Mouse (Mus musculus) forebrain, embryonic 15.5 days (tissue): ENCODE measurements around the gene Fbxw7. TPM values are rescaled to one million over a fixed set of nuclear protein-coding genes. Genes with fewer than 3 reads are reported as not detected.

Experiments
- ATAC-seq: fragments of 200-750 bp; cut with Nextera tagmentation; replicated peaks from 2 replicates; pipeline ENCODE4 v1.8.0; 2017; ENCODE audit warnings: mild to moderate bottlenecking, moderate TSS enrichment, moderate library complexity
- H3K27ac ChIP-seq: fragments of 300-500 bp; sonication (generic); replicated peaks from 2 replicates; pipeline ENCODE4 v1.5.1; 2015; ENCODE audit warnings: mild to moderate bottlenecking, inconsistent platforms
- H3K27me3 ChIP-seq: fragments of 300-500 bp; sonication (generic); 2 replicates; pipeline ENCODE4 v1.6.1; 2015; ENCODE audit warnings: inconsistent platforms
- H3K36me3 ChIP-seq: fragments of 300-500 bp; sonication (generic); 2 replicates; pipeline ENCODE4 v1.6.1; 2015; ENCODE audit warnings: mild to moderate bottlenecking, inconsistent platforms
- H3K4me1 ChIP-seq: fragments of 300-500 bp; sonication (generic); 2 replicates; pipeline ENCODE4 v1.6.1; 2015; ENCODE audit warnings: inconsistent platforms
- H3K4me2 ChIP-seq: fragments of 300-500 bp; sonication (generic); replicated peaks from 2 replicates; pipeline ENCODE4 v1.6.1; 2015; ENCODE audit warnings: mild to moderate bottlenecking, inconsistent platforms
- H3K4me3 ChIP-seq: fragments of 300-500 bp; sonication (generic); 2 replicates; pipeline ENCODE4 v1.5.1; 2015; ENCODE audit warnings: mild to moderate bottlenecking, inconsistent platforms
- H3K9ac ChIP-seq: fragments of 300-500 bp; sonication (generic); replicated peaks from 2 replicates; pipeline ENCODE4 v1.6.1; 2015; ENCODE audit warnings: mild to moderate bottlenecking, inconsistent platforms
- H3K9me3 ChIP-seq: fragments of 300-500 bp; sonication (generic); 2 replicates; pipeline ENCODE4 v1.6.1; 2016; ENCODE audit warnings: inconsistent platforms
- WGBS: fragments of 180-500 bp; shearing (Covaris S2); methylation state at CpG from one replicate; pipeline ENCODE4 v1.1.7; 2015; ENCODE audit warnings: mixed read lengths; 5-methylcytosine and 5-hydroxymethylcytosine counted together
- polyA plus RNA-seq: library from polyadenylated mRNA; unstranded; fragments of >200 nt; fragmentation: Nextera tagmentation; extraction: Ambion mirVana; gene quantifications from 2 replicates; pipeline ENCODE4 v1.2.1, GENCODE M21; 2015

Gene Fbxw7
- polyA plus RNA-seq, 1 experiment from 2014 or later = 37.6 TPM

DNA sequence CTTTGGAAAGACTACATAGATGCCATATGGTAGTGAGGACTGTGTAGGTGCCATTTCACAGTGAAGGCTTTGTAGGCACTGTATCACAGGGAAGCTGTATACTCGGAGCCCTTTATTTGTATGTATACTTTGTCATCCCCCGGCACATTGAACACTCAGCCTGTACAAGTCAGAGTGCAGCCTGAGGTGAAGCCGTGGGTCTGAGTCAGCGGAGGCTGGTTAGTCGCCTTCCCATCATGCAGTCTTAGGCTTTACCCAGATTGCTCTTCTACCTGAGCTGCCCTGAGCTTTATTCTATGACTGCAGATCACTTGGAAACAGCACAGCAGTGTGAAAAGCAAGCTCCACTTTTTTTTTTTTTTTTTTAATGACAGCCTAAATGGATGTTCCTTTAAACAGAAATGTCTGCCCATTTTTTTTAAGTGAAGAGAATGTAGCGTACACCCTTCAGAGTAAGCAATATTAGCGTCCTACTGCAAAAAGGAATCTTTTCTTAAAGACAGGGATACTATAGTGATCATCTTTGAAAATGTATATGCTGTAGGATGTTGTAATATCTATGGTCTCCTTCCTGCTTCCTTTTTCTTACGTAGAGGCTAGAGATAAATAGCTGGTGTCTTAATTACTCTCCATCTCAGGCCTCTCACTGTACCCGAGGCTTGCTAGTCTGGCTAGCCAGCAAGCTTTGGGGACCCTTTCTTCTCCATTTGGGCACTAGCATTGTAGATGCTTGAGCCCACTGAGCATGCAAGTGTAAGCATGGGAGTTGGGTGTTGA is 103.0 kb downstream of the Fbxw7 start:
- no peak overlapping the region for H3K9ac ChIP-seq
- no peak for ATAC-seq
- no peaks in the 10 kb centered on the region for H3K27me3 ChIP-seq
- no peaks in the 10 kb centered on the region for H3K4me1 ChIP-seq
- no peak overlapping the region for H3K4me3 ChIP-seq
- H3K36me3 ChIP-seq = no peaks in the 10 kb centered on the region
- H3K27ac ChIP-seq = no peak overlapping the region
- no peak overlapping the region for H3K4me2 ChIP-seq
- no peaks in the 10 kb centered on the region for H3K9me3 ChIP-seq
- WGBS = 79% methylated on average over 9 of the region's 9 CpGs

DNA sequence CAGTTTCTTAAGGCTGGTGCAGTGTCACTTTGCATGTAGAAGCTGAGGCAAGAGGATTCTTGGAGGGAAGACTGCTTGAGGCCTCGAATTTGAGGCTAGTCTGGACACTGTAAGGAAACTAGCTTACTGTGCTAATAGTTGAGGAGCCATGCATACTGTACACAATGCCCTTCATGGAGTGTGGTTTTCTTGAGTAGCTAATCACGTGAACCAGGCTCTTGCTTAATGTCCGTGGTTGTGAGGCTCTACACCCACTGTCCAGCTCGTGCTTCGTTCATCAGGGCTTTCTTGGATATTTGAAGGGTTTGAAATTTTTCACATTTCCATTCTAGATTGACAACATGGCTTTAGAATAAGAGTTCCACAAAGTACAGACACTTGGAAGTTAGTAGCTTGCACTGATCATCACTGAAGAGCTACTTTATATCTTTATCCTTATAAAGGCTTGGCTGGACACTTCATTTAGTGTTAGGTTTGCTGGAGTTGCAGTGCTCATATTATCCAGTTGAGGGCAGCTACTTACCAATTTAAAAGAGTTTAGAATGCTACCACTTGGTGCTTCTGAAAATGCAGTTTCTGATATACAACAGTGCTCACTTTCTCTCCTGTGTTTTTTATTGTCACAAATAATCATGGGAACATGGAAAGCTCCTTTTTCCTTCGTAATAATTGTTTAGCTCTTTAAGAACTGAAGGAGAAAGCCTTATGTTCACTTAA is 106.8 kb downstream of the Fbxw7 start:
- Histone ChIP-seq H3K9ac (no peak overlapping the region), H3K27me3 (no peaks in the 10 kb centered on the region), H3K4me2 (no peak overlapping the region), H3K4me3 (no peak overlapping the region), H3K27ac (no peak overlapping the region), H3K4me1 (0 out of 2 replicates have a peak, but pooled peaks cover 3% of the 10 kb centered on the region), H3K36me3 (no peaks in the 10 kb centered on the region), H3K9me3 (no peaks in the 10 kb centered on the region)
- ATAC-seq = no peak
- 77% methylated on average over 6 of the region's 6 CpGs for WGBS

DNA sequence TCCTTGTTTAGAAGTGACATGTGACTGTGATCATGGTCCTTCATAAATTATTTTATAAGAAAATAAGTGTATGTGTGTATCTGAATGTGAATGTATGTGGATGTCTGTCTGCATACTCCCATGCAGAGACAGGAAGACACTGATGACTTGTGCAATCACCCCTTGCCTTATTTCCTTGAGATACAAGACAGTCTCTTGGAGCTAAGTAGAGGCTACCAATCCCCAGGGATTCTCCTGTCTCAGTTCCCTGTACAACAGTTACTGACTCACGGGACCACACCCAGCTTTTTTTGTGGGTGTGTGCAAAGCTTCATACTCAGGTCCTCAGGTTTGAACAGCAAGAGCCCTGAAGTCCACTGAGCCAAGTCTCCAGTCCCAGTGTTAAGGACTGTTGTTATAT is 108.2 kb downstream of the Fbxw7 start:
- 0 out of 2 replicates have a peak, but pooled peaks cover 3% of the 10 kb centered on the region for H3K4me1 ChIP-seq
- ATAC-seq = no peak
- no peak overlapping the region for H3K9ac ChIP-seq
- H3K4me3 ChIP-seq = no peak overlapping the region
- no peak overlapping the region for H3K27ac ChIP-seq
- H3K27me3 ChIP-seq = no peaks in the 10 kb centered on the region
- WGBS = 87% methylated on average over 1 of the region's 1 CpGs
- H3K9me3 ChIP-seq = no peaks in the 10 kb centered on the region
- no peaks in the 10 kb centered on the region for H3K36me3 ChIP-seq
- no peak overlapping the region for H3K4me2 ChIP-seq

DNA sequence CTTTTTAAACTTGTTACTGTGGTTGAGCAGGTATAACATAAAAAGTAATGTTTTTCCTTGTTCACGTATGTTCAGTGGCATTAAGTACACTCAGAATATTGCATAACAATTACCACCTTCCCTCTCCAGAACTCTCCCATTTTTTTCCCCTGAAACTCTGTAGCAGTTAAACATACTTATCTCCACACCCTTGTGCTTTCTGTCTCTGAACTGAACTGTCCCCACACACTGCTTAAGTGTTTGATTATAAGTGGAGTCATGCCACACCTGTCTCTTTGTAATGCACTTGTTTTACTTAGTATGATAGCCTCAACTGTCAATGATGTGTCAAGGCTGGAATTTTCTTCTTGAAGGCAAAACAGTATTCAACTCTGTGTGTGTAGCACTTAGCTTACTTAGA is 108.6 kb downstream of the Fbxw7 start:
- Histone ChIP-seq H3K4me1 (0 out of 2 replicates have a peak, but pooled peaks cover 3% of the 10 kb centered on the region), H3K9ac (no peak overlapping the region), H3K27ac (no peak overlapping the region), H3K36me3 (no peaks in the 10 kb centered on the region), H3K4me2 (no peak overlapping the region), H3K4me3 (no peak overlapping the region), H3K9me3 (no peaks in the 10 kb centered on the region), H3K27me3 (no peaks in the 10 kb centered on the region)
- 92% methylated on average over 1 of the region's 1 CpGs for WGBS
- ATAC-seq = no peak

DNA sequence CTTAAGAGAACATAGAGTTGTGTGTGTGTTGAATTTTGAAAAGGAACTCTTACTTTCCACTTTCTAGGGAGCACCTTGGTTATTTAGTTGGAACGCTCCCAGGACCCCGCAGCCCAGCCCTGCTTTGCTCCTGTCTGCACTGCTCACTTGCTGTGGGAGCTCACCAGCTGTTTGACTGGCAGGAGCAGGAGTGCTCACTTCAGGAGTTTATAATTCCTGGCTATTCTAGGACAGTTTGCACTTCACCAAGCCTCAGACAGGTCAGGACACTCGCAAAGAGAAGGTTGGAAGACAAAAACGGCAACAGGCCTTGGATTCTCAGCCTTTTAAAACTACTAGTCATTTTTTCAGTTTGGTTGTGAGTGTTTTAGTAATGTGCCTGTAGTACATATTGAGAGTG is 110.2 kb downstream of the Fbxw7 start:
- Histone ChIP-seq H3K27me3 (no peaks in the 10 kb centered on the region), H3K27ac (no peak overlapping the region), H3K9ac (no peak overlapping the region), H3K9me3 (no peaks in the 10 kb centered on the region), H3K4me2 (no peak overlapping the region), H3K4me3 (no peak overlapping the region), H3K4me1 (0 out of 2 replicates have a peak, but pooled peaks cover 3% of the 10 kb centered on the region), H3K36me3 (no peaks in the 10 kb centered on the region)
- 73% methylated on average over 4 of the region's 4 CpGs for WGBS
- no peak for ATAC-seq

DNA sequence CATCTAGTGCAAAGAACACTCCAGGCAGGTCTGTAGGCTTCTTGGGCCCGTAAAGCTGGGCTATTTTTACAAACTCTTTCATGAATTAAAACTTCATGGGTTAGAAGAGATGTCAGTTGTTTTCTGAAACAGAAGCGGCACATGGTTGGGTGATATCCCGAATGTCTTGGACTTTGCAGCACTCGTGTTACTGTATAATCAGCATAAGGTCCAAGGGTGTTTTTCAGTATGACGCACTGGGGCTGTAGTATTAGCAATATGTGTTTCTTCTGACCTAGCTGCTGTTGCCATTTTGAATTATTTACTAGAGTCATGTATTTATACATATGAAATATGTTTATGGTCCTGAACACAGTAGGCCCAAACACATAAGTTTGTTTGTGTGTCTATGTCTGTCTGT is 111.1 kb downstream of the Fbxw7 start:
- H3K4me3 ChIP-seq = no peak overlapping the region
- H3K9ac ChIP-seq = no peak overlapping the region
- no peaks in the 10 kb centered on the region for H3K36me3 ChIP-seq
- H3K4me1 ChIP-seq = 0 out of 2 replicates have a peak, but pooled peaks cover 3% of the 10 kb centered on the region
- no peak overlapping the region for H3K4me2 ChIP-seq
- ATAC-seq = no peak
- H3K9me3 ChIP-seq = no peaks in the 10 kb centered on the region
- H3K27me3 ChIP-seq = no peaks in the 10 kb centered on the region
- WGBS = 90% methylated on average over 5 of the region's 5 CpGs
- no peak overlapping the region for H3K27ac ChIP-seq

DNA sequence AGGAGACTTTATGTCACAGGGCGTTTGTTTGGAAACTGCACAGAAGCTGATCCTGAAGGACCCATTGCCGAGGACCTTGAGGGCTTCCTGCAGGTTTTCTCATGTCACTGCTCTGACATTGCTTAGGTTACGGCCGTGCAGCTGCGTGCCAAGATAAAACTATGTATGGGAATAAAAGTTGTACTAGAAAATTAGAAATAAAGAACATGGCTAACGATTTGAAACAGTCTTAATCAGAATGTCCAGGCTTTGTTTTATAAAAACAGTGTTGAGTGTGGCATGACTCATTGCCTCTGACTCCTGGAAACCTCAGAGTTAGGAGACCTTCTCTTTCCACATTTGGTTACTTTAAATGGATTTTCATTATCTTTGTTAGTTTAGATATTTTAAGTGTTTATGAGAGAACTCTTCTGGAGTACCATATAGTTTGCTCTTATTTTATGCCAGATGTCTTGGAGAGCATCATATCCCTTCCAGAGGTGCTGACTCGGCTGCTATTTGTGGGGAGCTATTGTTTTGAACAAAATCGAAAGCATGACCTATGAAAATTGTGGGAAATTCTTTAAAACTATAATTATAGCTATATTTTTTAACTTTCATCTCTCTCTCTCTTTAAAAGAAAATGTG is 112.2 kb downstream of the Fbxw7 start:
- H3K9ac ChIP-seq = no peak overlapping the region
- H3K4me3 ChIP-seq = no peak overlapping the region
- no peaks in the 10 kb centered on the region for H3K9me3 ChIP-seq
- H3K27me3 ChIP-seq = no peaks in the 10 kb centered on the region
- H3K36me3 ChIP-seq = no peaks in the 10 kb centered on the region
- no peak overlapping the region for H3K4me2 ChIP-seq
- no peak overlapping the region for H3K27ac ChIP-seq
- no peak for ATAC-seq
- H3K4me1 ChIP-seq = 0 out of 2 replicates have a peak, but pooled peaks cover 3% of the 10 kb centered on the region
- 69% methylated on average over 8 of the region's 8 CpGs for WGBS

DNA sequence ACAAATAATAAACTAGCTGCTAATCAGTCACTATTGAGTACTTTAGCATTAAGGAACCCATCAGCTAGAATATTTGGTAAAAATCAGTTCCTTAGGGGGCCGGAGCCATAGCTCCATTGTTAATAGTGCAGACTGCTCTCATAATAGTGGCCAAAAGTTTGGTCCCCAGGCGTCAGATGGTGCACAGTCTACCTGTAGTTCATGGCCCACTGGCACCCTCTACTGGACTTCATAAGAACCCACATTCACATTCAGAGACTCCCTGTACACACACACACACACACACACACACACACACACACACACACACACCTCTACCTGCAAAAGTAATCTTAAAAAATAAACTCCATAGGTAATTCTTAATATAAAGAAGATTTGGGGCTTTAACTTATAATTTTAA is 112.8 kb downstream of the Fbxw7 start:
- WGBS = 95% methylated on average over 2 of the region's 2 CpGs
- Histone ChIP-seq H3K27ac (no peak overlapping the region), H3K4me3 (no peak overlapping the region), H3K27me3 (no peaks in the 10 kb centered on the region), H3K9ac (no peak overlapping the region), H3K4me2 (no peak overlapping the region), H3K9me3 (no peaks in the 10 kb centered on the region), H3K4me1 (0 out of 2 replicates have a peak, but pooled peaks cover 3% of the 10 kb centered on the region), H3K36me3 (no peaks in the 10 kb centered on the region)
- no peak for ATAC-seq

DNA sequence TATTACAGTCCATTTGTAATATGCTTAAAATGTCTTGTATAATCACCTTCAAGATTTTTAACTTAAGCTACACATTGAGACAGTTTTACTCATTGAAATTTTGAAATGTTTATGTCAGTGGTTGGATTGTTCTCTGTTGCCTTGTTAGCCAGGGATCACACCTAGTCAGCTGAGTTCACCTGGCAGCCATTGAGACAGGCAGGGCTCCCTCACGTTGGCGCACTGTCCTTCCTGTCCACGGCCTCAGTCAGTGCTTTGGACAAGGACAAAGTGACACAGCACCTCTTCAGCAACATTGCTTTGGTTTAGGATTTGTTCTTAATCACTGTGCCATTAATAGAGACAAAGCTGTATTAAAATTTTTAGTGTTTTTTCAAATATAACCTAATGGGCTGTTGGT is 114.1 kb downstream of the Fbxw7 start:
- Histone ChIP-seq H3K27me3 (no peaks in the 10 kb centered on the region), H3K36me3 (no peaks in the 10 kb centered on the region), H3K27ac (no peak overlapping the region), H3K4me2 (no peak overlapping the region), H3K9ac (no peak overlapping the region), H3K4me3 (no peak overlapping the region), H3K9me3 (no peaks in the 10 kb centered on the region), H3K4me1 (0 out of 2 replicates have a peak, but pooled peaks cover 3% of the 10 kb centered on the region)
- ATAC-seq = no peak
- 89% methylated on average over 3 of the region's 3 CpGs for WGBS

DNA sequence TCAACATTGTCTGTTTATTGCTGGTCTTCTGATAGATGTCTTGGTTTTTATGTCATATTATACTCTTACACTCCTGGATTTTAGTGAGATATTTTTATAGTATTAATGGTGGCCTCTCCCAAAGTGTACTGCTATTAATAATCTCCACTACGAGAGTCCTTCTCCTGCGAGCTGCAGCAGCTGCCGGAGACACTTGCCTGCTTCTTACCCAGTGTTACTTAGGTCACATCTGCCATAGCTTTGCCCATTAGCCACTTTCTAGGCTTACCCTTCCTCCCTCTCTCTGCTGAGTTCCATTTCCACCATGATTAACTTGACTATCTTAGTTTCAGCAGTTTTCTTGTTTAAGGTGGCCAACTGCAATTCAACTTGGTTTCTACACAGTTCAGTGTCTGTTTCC is 115.6 kb downstream of the Fbxw7 start:
- Histone ChIP-seq H3K4me3 (no peak overlapping the region), H3K4me1 (no peaks in the 10 kb centered on the region), H3K9me3 (no peaks in the 10 kb centered on the region), H3K36me3 (no peaks in the 10 kb centered on the region), H3K27me3 (no peaks in the 10 kb centered on the region), H3K27ac (no peak overlapping the region), H3K4me2 (no peak overlapping the region), H3K9ac (no peak overlapping the region)
- WGBS = 94% methylated on average over 3 of the region's 3 CpGs
- ATAC-seq = no peak

DNA sequence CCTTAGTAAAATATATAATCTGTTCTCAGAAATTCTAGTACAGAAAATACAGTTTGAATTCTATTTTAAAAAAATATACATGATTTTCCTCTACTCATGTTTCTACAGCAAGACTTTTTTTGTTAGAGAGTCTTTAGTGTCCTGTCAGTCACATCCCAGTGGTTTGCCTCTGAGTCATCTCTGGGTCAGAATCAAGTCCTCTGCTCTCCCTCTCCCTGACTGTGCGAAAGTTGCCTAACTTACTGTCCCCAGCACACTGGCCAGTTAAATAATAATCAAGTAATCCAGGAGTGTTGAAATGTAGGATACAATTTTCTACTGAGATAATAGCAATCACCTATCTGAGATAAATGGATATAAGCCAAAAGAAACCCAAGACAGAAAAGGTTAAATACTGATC is 120.7 kb downstream of the Fbxw7 start:
- ATAC-seq = no peak
- Histone ChIP-seq H3K36me3 (no peaks in the 10 kb centered on the region), H3K4me3 (no peak overlapping the region), H3K27ac (no peak overlapping the region), H3K9me3 (no peaks in the 10 kb centered on the region), H3K27me3 (no peaks in the 10 kb centered on the region), H3K9ac (no peak overlapping the region), H3K4me2 (no peak overlapping the region), H3K4me1 (peaks cover 17% of the 10 kb centered on the region)
- 82% methylated on average over 1 of the region's 1 CpGs for WGBS

DNA sequence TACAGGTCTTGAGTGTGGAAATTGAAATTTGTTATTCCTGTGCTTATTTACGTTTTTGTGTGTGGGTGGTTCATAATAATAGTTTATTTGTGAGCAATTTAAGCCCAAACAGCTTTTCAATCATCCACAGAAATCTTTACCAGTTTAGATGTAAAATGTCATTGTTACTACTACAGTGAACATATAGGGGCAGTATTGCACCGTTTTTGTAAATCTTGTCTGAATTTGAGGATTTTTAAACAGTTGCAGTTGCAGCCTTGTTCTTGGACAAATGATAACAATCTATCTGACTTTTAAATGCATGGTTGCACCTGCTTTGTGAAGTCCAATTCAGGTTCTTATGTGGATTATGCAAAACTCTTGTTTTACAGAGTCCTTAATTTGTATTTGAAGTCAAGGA is 121.2 kb downstream of the Fbxw7 start:
- no peak overlapping the region for H3K4me2 ChIP-seq
- no peaks in the 10 kb centered on the region for H3K9me3 ChIP-seq
- WGBS = 37% methylated on average over 2 of the region's 2 CpGs
- ATAC-seq = no peak
- no peak overlapping the region for H3K9ac ChIP-seq
- no peaks in the 10 kb centered on the region for H3K36me3 ChIP-seq
- H3K4me1 ChIP-seq = peaks cover 17% of the 10 kb centered on the region
- H3K27ac ChIP-seq = no peak overlapping the region
- H3K27me3 ChIP-seq = no peaks in the 10 kb centered on the region
- H3K4me3 ChIP-seq = no peak overlapping the region
